Mouse (Mus musculus): ENCODE measurements around the gene Arhgap20. TPM values are rescaled to one million over a fixed set of nuclear protein-coding genes. Genes with fewer than 3 reads are reported as not detected.

Arhgap20 gene
- 10 to 100 TPM in 1 of 2 experiments, 1 to 10 TPM in 1; 7.4 to 10.1 TPM for total RNA-seq (2021)
- long read RNA-seq, experiment 1, full-length matches to known transcripts, result 1 of 1 reads
- long read RNA-seq, experiment 1, partial matches to known transcripts, result 0 of 1 reads
- long read RNA-seq, experiment 1, other reads (novel, unspliced or antisense), result 0 of 1 reads
- long read RNA-seq, experiment 2, partial matches to known transcripts, result 0 of 1 reads
- long read RNA-seq, experiment 2, other reads (novel, unspliced or antisense), result 1 of 1 reads

DNA sequence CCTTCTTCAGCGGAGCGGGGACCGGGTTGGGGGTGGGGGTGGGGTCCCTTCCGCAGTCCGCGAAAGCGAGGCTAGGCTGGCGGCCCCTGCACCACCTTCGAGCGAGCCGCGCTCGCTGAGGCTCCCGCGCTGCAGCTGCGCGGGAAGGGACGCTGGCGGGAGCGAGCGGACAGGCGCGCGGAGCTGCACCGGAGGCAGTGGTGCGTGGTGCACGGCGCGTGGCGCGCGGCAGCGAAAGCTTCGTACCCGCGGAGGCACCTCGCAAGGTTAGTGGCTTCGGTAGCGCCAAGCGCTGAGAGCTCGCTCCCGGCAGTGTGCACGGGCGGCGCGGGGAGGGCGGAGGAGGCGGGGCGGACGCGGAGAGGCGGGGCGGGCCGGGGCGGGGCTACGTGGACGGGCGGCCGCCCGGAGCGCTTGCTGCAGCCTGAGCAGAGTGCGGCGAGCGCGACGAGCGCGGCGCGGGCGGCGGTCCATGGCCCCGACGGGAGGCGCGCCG, at the start of gene Arhgap20:
Gene Arhgap20, plus strand, starts transcription at position 417 of the 496 bp plus-strand sequence.
- DNase-seq (ENCODE audit: low spot score in 2 of 2), result peak; percentile 46 to 58

DNA sequence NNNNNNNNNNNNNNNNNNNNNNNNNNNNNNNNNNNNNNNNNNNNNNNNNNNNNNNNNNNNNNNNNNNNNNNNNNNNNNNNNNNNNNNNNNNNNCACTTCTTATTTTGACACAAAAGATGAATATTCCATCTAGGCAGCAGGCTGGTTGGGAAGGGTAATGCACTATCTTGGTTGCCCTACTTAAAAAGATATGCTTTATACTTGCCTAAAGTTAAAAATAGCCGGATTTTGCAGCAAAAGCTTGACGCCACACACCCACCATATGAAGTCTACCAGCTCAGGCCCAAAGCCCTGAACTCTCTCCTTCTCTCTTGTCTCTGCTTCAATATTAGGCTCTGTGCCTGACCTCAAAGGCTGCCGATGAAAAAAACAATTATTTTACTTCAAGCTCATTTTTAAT, 46.3 kb upstream of the Arhgap20 start:
- no peak for DNase-seq (ENCODE audit: low spot score in 2 of 2)

DNA sequence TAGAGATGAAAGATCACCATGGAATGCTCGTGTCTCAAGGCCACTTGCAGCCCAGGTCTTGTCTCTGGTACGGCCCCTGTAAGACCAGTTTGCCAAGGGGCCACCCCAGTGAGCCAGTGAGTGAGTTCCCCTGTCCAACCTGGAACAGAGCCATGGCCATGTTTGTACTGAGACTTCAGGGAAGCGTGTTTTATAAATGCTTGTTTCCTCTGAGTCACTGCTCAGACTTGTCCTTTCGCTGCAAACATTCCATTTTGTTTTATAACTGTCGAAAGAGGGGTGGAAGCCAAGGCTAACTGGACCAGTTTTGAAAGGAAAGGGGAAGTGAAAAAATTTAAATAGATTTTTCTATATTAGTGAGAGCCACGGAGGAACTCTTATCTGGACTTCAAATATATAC, 37.2 kb upstream of the Arhgap20 start:
- DNase-seq (ENCODE audit: low spot score in 2 of 2), result peak in 1 of 2 experiments; percentile 17

DNA sequence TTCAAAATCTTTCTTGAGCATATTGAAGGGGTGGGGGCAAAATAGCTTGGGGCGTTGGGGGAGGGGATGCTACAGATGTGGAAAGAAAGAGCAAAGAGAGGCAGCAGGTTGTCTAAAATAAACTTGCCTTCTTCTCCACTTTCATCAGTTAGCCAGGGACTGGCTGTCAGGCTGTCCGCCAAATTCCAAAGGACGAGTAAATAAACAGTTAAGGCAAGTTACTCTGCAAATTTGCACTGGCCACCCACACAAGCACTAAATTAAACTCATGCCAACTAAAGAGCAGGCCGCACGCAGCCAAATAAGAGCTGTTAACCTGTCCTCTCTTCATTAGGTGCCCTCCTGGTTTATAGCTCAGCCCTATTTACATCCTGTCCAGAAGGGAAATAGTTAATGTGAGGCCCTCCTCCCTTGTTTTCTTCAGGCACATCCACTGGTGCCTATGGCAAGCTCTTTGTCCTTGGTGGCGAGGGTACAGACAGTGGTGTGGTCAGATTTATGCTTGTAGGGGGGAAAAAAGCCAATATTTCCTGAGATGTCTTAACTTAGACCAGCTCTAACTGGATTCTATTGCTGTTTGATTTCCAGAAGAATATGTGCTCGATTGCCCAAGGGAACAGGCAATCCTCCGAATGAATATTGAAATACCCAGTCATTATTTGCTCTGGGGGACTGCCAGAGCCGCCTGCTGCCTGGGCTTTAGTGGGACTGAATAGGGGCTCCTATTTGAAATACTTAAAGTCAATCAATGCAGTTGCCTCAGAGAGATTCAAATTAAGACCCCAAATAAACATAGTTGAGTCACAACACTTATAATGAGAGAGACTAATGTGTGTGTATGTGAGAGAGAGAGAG, 29.7 kb upstream of the Arhgap20 start:
- no peak for DNase-seq (ENCODE audit: low spot score in 2 of 2)

DNA sequence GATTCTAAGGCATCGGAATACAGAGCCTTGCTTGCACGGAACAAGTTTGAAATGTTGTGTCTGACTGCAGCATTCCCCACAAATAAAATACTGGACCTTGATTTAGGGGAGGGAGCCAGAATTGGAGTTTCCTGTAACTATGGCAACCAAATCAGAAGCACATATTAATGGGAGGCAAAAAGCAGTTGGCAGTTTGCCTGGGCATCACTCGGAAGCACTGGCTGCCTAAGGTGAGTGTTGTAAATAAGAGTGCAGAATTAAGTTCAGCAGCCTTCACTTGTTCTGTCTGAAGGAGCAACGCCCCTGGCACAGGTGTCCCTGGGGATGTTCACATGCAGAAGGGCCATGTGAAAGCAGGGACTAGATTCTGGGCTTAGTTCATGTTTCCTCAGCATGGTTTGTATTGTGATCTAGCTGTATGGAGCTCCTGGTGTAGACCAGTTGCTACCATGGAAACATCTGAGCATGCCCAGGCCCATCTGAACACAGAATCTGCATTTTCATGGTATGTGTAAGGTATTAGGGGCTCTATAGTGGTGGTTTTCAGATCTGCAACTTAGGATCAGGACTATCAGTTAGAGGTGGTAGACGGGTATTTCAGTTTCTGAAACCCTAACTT, 28.3 kb upstream of the Arhgap20 start:
- no peak for DNase-seq (ENCODE audit: low spot score in 2 of 2)

DNA sequence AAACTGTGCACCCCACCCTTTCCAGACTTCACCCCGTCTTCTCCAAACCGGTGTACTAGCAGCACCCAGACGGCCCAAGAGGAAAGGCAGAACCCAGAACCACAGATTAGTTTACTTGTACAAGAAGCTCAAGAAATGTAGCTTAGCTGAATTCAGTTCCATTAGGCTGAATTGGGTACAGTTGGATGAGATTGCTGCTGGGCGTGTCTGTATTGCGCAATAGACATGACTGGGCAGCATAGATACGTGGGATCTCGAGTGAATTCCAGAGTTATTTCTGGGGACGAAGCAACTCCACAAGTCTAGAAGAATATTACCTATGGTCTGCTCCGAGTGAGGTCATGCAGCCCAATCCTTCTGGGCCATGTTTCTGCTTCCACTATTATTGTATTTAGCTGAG, 26.8 kb upstream of the Arhgap20 start:
- no peak for DNase-seq (ENCODE audit: low spot score in 2 of 2)

DNA sequence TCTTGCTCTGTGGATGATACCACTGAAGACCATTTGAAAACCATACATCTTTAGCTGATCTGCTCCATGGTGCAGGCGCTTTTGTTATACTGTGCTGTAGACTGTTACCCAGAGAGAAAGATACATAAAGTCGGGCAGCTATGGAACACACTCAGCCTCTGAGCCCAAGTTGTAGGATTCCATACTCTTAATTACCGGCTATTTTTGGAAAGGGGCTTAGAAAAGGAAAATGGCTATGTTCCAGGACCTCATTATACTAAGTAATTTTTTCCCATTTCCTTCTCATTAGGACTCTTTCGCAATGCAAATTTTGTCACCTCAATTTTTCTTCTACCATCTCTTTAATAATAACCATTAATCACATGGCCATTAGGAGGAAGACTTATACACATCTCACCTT, 25.3 kb upstream of the Arhgap20 start:
- no peak for DNase-seq (ENCODE audit: low spot score in 2 of 2)

DNA sequence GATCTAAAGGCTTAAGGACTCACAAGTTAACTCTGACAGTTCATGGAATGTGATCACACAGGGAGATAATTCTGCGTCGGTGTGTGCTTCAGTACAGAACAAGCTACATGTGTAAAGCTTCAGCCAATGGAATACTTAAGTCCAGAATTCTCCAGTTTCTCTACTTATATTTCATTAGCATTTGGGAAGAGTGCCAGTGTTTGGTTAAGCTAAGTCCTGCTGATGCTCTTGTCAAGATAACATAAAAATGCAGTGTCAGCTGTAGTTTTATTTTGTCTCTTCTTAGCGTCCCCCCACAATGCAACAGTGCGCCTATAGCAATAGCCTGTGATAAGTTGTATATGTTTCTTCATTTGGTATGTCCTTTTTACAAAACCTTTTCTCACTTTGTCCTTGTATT, 15.0 kb upstream of the Arhgap20 start:
- no peak for DNase-seq (ENCODE audit: low spot score in 2 of 2)

DNA sequence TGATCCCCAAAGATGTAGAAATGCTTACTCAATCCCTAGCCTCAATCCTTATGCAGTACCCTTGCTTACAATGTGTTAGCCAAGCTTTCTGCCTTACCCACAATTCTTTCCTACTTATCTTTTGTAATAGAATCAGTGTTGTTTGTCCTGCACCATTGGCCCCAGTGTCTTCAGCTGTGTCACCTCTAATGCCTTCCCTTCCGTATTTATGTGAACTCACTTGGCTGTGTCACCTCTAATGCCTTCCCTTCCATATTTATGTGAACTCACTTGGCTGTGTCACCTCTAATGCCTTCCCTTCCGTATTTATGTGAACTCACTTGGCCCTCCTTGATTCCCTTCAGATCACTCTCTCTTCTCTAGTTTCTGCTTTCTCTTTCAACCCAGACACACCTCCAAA, 4.1 kb upstream of the Arhgap20 start:
- no peak for DNase-seq (ENCODE audit: low spot score in 2 of 2)

DNA sequence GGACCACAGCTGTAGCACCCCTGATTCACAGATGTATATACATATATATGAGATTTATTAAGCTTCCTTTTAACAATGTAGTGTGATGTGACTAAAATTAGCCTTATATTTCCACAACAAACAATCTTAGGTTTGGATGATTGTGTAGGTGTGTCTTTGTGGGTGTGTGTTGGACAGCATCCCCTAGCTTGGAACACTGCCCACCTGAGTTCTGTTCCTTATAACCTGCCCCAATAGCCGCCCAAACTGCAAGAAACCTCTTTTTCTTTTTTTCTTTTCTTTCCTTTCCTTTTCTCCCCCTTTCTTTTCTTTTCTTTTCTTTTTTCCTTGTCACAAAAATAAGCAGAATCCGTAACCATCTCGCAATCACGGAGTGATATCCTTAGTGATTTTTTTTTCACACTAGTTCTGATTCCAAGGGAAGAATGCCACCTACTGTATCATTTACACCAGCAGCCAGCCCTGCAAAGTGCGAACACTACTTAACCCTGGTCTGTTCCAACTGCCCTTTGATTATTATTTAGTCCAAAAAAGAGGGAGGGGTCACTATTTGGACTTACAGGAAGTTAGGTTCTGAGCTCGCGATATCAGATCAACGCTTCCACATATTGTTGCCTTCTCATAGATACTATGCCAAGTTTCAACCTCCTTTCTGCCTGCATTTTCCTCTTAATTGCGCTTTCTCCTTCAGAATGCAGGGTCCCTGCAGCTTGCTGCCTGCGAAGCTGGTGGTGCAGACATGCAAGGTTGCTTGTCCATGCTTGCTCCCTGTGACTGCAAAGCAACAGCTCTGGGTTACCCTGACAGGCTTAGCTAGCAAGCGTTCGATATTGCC, 879 bp upstream of the Arhgap20 start:
- DNase-seq (ENCODE audit: low spot score in 2 of 2), result no peak

DNA sequence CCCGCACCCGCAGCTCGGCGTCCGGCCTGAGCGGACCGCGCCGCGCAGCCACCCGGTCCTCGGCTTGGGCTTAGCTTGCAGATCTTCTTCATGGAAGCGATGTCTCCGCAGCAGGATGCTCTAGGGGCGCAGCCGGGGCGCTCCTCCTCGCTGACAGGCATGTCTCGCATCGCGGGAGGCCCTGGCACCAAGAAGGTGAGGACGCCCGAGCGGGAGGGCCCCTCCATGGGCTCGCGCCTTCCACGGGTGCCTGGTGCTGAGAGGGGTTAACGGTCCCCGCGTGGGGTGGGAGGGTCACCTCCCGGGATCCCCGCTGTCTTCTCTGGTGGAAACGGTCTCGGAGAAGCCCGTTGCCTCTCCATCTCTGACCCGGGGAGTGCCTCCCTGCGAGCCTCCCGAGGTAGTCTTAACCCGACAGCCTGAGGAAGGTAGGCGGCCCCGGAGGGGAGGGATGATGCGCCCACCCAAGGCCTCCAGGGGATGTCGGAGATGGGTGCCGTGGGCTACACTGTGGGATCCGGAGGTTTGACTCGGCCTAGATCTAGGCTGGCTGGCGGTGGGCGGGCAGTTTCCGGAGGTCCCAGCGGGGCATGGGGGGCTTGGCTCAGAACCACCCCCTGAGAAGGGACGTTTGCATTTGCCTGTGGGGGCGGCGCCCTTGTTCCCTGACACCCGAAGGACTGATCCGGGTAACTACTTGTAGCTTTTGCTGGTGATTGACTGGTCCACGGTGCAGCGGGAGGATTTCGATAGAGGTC, 459 bp downstream of the Arhgap20 start:
- peak; percentile 24 for DNase-seq (ENCODE audit: low spot score in 2 of 2)

DNA sequence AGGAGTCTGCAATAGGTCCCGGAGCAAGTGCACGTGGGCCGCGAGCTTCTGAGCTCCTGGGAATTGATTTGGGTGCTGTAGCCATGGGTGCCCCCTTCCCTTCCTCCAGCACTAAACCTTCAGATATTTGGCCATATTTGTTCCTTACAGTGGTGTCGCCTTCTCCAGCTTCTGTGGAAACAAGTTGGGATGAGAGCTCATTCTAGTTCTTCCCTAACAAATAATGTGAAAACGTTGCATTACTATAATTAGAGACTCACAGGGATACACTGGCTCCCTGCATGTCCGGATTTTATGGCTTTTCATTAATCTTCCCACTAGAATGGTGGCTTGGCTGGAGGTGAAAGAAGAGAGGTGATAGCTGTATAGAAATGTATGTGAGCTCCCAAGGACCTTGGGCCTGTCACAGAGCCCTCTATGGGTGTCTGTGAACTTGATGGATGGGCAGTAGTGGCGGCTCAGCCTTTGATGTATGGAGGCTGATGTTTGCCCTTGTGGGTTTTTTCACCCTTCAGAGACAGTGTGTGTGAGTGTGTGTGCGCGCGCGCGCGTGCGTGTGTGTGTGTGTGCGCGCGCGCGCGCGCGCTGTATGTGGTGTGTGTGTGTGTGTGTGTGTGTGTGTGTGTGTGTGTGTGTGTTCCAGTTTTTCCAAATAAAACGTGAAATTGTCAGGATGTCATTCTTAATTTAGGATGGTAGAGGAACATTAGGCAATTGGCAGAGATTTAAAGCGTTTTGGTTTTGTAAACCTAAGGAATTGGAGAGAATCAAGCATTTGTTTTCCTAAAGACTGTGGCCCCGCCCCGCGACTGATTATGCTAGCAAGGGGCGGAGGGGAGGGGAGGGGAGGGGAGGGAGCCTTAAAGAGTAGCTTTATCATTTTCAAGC, 1.3 kb downstream of the Arhgap20 start:
- no peak for DNase-seq (ENCODE audit: low spot score in 2 of 2)

DNA sequence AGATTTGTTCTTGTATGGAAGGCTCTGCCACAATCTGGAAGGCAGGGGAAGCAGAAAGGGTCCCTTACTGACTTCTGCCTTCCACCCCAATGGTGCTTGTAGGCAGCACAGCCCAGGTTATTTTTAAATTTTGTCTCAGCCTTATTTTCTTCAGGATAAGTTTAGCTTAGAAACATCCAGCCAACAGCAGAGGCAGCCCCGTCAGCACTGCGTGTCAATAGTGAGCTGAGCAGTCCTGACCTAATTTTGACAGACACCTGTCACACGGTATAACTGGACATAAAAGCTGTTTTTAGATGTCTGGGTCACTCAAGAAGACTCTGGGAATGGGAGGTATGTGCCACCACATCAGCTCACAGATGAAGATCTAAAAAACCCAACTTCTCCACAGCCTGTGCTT, 9.1 kb downstream of the Arhgap20 start:
- no peak for DNase-seq (ENCODE audit: low spot score in 2 of 2)

DNA sequence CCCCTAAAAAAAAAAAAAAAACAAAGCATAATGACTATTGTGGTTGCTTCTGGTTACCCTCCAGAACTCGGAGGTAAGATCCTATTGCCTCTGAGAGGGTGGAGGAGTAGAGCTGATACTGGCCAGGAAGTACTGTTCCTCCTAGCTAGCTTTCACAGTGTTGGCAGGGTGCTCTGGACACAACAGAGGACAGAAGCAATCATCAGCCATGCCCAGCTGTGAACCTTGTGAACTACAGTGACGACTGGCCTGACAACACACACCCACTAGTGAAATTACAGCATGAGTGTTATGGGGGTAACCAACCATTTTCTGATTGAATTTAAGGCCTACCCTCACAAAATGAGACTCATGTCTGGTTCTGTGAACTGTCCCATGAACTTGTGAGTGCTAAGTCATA, 11.3 kb downstream of the Arhgap20 start:
- no peak for DNase-seq (ENCODE audit: low spot score in 2 of 2)

DNA sequence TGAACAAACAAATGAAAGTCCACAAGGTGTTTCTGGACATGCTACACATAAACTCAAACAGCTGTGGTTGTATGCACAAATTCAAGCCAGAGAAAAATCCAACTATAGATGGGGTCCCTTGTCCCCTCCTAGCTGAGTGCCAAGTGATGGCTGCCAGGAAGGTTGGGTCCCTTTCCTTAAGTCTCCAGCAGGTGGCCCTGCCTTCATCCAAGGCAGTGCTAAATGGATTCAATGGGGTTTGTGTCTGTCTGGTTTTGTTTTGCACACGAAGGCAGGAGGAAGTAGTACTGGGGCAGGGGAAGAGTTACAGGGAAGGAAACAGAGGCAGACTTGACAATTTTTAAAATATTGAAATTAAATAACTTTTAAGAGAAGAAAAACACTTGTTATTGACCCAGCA, 12.0 kb downstream of the Arhgap20 start:
- no peak for DNase-seq (ENCODE audit: low spot score in 2 of 2)

DNA sequence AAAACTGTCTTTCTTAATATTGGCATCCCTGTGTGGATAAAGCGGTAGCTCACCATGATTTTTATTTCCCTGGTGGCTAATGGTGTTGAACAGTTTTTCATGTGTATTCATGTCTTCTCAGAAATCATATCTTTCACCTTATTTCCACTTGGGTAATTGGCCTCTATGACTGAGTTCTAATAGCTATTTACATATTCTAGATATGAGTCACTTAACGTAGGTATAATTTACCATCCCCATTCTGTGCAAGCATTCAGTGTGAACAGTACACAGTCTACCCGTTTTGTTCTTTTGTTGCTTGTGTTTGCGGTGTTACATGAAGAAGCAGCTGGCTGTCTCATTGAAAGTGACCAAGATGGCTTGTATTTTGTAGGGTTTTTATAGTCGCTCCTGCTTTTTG, 14.1 kb downstream of the Arhgap20 start:
- no peak for DNase-seq (ENCODE audit: low spot score in 2 of 2)

DNA sequence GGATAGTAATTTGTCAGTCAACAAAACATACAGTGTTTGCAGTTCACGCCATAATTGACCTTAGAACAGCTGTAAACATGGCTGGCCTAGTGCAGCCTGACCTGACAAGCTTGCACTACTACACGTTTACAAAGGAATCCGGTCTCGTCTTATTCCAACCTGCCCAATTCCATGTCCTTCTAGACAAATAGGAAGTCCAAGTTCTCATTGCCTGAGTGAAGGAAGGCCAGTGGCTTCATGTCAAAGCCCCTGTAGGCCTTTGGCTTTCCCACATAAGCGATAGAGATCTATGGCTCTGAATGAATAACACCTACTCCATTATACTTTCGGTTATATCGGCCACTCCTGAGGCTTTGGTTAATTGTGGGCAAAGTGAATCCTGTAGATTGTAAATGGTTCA, 16.0 kb downstream of the Arhgap20 start:
- DNase-seq (ENCODE audit: low spot score in 2 of 2), result no peak

DNA sequence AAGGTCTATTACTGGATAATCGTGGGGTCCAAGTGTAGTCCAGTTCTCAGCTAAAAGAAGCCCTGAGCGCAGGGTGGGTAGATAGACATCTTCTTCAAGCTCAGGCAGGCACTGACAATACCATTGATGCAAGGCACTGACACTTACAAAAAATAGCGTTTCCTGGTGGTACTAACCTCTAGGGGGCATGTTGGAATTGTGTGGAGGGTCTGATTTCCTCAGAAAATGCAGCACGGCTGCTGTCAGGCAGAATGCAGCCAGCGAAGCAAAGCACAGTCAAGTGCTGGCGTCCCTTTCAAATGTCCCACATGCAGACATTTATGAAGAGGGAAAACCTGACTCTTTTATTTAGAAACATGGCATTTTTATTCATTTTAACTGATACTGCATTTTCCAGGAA, 22.2 kb downstream of the Arhgap20 start:
- no peak for DNase-seq (ENCODE audit: low spot score in 2 of 2)

DNA sequence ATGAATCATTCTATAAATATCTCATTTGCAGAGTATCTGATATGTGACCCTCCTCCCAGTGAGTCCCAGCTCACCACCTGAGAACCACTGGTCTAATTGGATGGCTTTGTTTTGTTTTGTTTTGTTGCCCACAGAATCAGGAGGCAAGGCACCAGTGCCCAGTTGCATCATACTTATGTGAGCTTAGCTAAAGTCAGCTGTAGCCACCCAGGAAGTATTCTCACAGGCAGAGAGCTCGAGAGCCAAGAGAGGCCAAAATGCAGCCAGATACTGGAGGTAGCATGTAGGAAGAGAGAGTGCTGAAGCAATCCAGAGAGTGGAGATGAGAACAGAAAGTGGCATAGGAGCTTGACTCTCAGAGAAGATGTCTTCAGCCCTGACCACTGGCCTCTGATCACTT, 23.3 kb downstream of the Arhgap20 start:
- DNase-seq (ENCODE audit: low spot score in 2 of 2), result no peak
